Mouse (Mus musculus) right cerebral cortex, postnatal 4 days (tissue): ENCODE results near the gene Prr3.
"Not testable (repeated sequence)": the region's sequence is repeated elsewhere in the genome, so short reads cannot be mapped to it uniquely, and the experiment has no call there.

ENCODE experiments used
- DNase-seq: peaks from one replicate; pipeline ENCODE4 v3.0.0-alpha.2; 2022

The Prr3 gene

DNA sequence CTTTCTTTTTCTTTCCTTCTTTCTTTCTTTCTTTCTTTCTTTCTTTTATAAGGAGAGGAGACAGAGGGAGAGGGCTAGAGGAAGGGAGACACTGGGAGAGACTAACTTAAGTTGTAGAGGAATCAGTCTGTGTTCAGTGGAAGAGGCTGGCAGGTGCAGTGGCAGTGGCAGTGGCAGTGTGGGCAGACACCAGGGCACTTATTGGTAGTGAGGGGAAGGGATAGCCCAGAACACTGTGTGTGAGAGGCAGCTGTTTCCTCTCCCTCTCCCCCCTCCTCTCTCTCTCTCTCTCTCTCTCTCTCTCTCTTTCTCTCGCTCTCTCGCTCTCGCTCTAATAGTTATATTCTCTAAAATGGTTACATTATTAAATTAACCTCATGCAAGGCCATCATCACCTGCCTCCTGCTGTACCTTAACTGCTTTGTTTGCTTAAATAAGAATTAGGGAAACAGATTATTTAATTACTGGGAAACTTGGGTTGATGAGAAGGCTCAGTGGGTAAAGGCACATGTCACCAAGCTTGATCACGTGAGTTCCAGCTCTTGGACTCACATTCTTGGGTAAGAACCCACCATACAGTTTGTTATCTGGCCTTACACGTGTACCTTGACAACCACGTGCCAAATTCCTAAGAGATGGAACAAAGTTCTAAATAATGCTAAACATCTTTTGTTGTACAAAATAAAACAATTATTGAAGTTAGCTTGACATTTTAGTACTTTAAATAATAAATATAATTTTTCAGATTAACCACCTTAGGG, 18.7 kb upstream of the Prr3 start:
- DNase-seq, result no peak

DNA sequence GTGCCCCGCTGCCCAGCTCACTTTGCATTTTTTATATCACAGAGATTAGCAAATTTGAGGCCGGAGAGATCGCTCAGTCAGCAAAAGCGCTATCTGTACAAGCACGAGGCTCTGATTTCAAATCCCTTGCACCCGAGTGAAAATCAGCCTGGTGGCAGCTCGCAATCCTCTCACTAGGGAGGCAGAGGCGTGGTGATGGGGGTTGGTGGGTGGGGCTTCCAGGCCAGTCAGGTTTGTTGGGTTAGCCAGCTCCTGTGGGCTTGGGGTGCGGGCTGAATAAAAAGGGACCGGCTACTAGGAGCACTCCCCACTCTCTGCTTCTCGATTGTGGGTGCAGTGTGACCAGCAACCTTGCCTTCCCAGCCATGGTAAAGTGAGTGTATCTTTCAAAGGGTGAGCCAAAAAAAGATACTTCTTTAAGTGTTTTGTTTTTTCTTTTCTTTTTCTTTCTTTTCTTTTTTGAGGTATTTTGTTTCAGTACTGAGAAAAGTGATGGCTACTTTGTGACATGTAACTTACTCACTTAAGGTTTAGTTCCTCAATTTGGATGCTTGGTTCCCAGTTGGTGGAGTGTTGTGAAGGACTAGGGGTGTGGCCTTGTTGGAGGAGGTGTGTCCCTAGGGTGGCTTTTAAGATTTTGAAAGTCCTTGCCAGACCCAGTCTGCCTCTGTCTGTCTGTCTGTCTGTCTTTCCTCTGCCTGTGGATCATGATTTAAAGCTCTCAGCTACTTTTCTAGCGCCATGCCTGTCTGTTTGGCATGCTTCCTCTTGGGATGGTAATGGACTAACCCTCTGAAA, 17.9 kb upstream of the Prr3 start:
- DNase-seq, result no peak

DNA sequence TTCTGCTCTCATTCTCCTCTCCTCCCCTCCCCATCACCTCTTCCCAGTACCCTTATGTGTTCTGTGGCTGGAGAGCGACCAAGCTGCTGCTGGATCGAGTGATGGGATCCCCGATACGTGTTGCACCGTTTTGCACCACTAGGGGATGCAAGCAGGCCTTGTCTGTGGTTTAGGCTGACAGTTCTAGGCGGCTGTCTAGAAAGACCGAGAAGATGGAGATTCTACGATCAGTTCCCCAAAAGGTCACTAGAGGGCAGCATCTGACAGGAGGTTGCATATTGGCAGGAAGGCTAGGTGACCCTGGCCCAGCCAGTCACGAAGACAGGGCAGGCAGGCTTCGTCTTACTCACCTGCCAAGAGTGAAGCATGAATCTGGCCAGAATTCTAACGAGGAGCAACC, 16.9 kb upstream of the Prr3 start:
- peak; percentile 94 for DNase-seq

- no peak for DNase-seq
Observed at GRCm38 (mm10) chr17:35994879-35995240, 14.8 kb upstream of the Prr3 start.

- peak; percentile 71 for DNase-seq
Observed at GRCm38 (mm10) chr17:35994175-35994878, 14.3 kb upstream of the Prr3 start.

DNA sequence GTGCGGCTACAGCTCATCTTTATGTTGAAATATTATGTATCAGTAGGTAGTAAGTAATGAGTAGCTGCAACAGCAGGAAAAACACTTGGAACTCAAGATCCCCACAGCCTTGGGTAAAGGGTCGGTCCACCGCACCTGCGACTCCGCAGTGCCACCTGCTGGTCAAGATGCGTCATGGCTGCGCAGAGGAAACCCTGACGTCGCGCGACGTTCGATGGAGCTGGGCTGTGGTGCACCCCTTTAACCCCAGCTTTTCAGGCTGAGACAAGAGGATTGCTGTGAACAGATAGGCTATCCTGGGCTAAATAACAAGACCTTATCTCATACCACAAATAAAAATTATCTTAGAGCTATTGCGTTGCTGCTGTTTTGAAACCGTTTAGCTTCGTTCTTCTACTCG, 13.6 kb upstream of the Prr3 start:
- peak; percentile 78 for DNase-seq

DNA sequence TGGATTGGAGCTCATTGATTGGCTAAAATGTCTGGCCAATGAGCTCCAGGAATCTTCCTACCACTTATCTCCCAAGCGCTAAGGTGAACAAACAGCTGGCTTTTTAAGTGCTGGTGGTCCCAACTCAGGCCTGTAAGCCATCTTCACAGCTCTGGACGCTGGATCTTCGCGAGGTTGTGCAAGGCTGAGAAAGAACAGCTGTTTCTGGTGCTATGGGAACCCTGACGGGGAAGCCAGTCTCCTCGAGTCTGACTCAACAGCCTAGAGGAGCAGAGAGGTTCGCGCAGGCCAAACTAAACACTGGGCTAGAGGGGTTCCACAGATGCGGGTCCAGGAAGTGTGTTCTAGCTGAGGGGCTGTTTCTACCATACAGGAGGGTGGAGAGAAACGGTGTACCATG, 11.7 kb upstream of the Prr3 start:
- no peak for DNase-seq

DNA sequence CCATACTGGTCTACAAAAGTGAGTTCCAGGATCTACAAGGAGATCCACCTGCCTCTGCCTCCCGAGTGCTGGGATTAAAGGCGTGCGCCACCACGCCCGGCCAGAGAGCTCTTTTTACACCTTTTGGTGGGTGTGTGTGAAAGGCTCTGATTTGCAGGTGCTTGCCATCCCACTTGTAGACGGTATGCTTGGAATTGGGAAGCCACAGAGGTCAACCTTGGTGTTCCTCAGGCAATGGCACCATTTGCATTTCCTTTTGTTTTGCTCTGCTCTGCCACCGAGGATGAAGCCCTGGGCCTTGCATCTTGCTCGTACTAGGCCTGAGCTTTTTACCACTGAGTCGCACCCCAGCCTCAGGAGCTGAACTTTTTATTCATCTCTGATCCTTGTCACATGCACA, 1.7 kb upstream of the Prr3 start:
- DNase-seq, result no peak

GRCm38 (mm10) chr17:35980363-35980754, 323 bp upstream of the Prr3 start:
- DNase-seq, result peak; percentile 73

DNA sequence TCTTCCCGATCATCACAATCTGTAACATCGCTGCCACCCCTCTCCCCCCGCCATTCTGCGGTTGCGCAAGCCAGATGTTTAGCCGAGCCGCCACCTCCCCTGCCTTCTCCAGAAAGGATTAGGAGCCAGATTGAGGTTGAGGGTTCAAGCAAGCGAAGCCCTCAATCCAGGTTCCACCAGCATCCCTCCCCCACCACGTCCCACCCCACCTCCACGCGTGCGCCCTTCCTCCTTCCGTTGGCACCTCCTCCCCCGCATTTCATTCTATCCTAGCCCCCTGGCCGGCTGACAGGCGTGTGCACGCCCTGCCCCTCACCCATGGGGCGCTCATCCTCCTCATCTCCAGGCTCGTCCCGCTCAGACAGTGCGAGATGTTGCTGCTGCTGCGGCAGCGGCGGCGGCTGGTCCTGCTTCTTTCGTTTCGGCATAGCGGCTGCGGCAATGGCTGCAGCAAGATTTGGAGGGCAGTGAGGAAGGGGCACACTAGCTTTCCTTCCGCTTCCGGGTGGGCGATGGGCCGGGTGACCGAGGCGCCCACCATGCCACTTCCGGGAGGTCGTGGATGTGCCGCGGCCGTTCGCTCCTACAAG, 1.1 kb downstream of the Prr3 start:
- DNase-seq, result peak; percentile 82

DNA sequence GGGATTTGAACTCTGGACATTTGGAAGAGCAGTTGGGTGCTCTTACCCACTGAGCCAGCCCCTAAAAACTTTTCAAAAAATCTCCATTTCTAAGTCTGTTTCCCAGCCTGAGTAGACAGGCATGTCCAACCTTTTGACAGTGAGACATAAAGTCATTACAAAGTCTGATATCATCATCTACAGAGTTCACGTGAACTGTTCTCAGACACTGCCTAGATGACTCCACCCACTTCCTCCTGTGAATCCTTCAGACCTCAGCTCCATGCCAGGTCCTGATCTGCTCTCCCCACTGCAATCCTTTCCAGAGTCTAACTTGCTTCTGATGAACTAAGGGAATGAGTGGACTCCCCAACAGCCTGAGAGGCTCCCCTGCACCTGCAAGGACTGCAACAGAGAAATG, 7.9 kb downstream of the Prr3 start:
- DNase-seq, result no peak

- DNase-seq, result peak; percentile 98
Observed at GRCm38 (mm10) chr17:35969418-35970389, 10.3 kb downstream of the Prr3 start, which contains the start of gene Abcf1. Abcf1 (minus strand) TSS chr17:35969761.

DNA sequence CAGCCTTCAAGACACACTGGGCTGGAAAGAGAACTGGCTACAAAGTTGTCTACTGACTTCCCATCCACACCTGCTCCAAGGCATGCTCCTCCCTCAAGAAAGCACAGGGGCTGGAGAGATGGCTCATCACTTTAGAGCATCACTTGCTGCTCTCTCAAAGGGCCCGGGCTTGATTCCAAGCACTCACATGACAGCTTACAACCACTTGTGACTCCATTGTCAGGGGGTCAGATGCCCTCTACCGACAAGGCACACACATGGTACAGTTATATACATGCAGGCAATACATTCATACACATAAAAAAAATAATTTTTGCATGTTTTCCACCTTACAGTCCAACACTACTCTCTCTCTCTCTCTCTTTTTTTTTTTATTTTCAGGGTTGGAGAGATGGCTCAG, 12.4 kb downstream of the Prr3 start:
- DNase-seq, result no peak

- no peak for DNase-seq
Observed at GRCm38 (mm10) chr17:35963279-35963678, 16.8 kb downstream of the Prr3 start.

DNA sequence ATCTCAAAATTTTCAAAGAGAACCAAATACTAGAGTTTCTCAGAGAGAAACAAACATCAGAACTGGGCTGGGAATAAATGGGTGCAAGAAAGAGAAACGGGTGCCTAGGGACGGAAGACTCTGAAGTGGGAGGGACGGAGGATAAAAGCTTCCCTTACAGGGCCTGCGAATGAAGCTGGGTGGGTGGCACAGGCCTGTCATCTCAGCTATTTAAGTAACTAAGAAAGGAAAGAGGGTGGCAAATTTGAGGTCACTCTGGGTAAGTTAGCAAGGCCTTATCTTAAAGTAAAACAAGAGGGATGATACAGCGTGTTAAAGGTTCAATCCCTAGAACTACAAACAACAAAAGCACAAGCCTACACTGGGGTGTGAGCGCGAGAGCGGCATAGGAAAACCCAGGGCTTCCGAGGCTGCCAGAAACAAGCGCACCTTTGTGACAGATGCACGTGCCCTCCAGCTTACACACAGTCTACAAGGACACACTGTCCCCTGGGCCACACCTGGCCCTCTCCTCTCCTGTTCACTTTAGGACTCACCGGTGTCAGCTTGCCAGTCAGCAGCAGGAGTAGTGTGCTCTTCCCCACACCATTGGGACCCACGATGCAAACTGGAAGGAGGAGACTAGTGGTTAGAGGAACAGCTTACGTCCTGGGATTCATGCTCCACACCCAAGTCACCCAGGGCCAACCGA, 21.4 kb downstream of the Prr3 start:
- no peak for DNase-seq

- DNase-seq, result no peak
Observed at GRCm38 (mm10) chr17:35954665-35955064, 25.4 kb downstream of the Prr3 start.

GRCm38 (mm10) chr17:35952559-35952958, 27.5 kb downstream of the Prr3 start:
- DNase-seq, result not testable (repeated sequence)

GRCm38 (mm10) chr17:35950946-35951345, 29.1 kb downstream of the Prr3 start:
- not testable (repeated sequence) for DNase-seq

DNA sequence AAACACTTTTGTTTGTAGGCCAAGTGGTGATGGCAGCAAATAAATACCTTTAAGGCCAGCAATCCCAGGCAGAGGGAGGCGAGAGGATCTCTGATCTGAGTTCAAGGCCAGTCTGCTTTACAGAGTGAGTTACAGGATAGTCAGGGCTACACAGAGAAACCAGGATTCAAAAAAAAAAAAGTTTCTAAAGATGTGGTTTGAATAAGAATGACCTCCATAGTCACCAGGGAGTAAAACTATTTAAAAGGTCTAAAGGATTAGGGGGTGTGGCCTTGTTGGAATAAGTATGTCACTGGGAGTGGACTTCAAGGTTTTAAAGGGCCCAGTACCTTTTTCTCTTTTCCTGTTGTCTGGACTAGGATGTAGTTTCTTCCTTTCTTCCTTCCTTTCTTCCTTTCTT, 40.1 kb downstream of the Prr3 start:
- DNase-seq, result no peak

DNA sequence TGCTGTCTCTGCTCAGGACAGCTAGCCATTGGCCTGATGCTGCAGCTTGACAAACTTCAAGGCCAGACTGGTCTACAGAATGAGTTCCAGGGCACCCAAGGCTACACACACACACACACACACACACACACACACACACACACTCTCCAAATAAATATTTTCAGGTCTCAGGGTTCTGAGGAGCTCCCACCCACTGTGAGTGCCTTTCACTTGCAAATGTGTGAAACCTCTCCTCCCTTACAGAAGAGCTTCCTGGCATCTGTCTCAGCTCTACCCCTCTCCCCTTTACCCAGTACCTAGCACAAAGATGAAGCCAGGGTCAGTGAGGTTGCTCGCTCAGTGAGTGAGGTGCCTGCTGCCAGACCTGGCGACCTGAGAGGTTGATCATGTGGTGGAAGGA, 40.9 kb downstream of the Prr3 start:
- DNase-seq, result no peak

- no peak for DNase-seq
Observed at GRCm38 (mm10) chr17:35937700-35938348, 42.2 kb downstream of the Prr3 start.
